Mouse (Mus musculus): ENCODE measurements at regions not wholly inside any gene's neighbourhood (a gene's known extent, or its start where the extent isn't known, plus 50 kb on each side); places are given as distances from the start of the nearest gene placed in this dataset.

DNA sequence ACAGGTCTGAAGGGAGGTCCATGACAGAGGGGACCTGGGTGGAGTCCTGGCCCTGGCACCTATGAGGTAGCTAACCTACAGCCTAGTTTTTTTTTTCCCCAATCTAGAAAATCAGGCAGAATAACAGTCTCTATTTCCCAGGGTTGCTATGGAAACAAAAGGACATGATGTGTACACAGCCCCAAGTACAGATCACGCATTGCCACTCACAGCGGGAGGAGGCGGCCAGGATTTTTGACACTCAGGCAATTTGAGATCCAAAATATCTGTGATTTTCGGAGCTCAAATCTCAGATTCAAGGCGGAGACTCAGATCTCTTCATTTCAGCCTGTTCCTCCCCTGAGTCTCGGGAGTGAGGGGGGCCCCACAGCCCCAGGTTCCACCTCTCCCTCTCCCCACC, 318.7 kb downstream of the Matn1 start:
- in situ Hi-C loops (cut with MboI, MseI): no loop called here

DNA sequence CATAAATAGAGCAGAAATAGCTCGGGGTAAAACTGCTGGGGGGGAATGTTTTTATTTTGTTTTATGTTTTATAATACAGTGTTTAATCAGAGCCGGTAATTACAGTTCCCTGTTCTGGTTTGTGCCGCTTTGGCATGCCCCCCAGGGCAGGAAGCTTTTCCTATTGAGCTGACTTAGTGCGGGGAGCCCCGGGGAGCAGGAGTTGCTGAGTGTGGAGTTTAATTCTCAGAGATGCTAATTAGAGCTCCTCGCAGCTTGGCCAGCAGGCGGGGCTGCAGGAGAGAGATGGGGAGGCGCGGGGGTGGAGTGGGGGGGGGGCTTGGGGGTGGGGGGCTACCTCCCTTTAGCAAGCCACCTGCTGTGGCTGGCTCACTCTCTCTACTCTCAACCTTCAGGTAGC, 322.6 kb downstream of the Matn1 start:
- in situ Hi-C loops (cut with MboI, MseI): no loop called here

DNA sequence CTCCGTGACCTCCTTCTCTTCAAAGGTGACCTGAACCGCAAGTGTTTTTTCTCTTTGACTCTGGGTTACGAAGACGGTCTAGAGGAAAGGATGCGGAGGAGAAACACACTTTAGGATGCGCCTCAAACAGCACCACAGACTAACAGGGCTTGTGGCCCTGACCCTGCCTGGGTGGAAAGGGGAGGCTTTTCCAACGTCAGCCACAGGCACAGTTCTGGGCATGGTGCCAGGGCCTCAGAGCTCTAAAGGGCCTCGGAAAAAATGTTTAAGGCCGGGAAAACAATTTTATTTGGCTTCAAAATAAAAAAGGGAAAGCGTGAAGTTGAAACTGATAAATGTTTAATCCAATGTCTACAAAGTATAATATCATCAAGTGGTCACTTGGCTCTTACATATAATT, 323.6 kb downstream of the Matn1 start:
- in situ Hi-C loops (cut with MboI, MseI): no loop called here

DNA sequence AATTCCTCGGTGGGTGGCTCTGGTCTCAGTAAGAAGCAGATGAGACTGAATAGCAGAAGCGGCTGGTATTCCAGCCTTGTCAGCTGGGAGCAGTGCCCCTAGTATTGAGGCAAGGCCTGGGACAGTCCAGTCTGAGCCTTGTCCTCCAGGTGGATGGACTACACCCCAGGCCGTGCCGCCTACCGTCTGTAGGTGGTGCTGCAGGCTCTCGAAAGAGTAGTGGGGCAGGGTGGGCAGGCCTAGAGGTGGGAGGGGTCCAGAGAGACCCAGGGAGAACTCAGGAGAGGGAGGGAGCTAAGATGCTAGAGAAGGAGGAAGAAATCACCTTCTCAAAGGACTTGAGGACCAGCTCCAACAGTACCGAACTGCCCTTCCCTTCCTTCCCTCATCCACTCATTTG, 326.0 kb downstream of the Matn1 start:
- in situ Hi-C loops (cut with MboI, MseI): no loop called here

DNA sequence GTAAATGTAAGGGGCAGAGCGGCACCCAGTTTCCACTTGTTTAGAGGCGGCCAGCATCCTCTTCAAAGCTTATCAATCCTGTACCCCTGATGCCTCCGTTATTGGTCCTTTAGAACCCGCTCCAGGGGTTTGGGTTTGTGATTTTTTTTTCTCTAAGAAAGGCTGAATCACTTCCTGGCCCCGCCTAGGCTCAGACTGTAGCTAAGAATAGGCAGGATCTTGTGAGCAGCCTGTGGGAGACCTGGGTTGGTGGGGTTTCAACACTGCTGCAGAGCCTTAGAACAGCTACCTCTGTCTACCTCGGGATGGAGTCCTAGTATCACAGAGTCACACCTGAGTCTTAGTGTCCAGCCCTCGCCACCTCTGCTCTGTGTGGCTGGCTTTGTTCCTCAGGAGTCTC, 327.9 kb downstream of the Matn1 start:
- in situ Hi-C loops (cut with MboI, MseI): no loop called here

DNA sequence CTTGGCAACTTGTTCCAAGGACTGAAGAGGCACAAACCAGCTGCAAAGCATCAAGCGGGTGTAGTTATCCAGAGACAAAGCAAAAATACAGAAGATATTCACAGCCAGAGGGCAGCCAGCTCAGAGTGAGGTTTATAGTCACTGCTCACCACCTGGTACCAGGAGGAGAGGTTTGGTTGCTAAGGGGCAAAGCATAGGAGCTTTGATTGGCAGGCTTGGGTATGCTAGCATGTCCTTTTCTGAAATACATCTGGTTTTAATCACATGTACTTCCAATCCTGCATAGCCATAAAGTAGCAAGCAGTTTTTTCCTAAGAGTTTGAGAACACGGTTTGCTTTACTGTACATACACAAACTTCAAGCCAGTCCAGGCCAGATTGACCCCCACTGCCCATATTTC, 349.4 kb downstream of the Matn1 start:
- in situ Hi-C loops (cut with MboI, MseI): loop anchor here in 1 of 2 experiments (25.0 kb wide), 1 partner anchor 906 kb away; no protein-coding TSS in a partner anchor

DNA sequence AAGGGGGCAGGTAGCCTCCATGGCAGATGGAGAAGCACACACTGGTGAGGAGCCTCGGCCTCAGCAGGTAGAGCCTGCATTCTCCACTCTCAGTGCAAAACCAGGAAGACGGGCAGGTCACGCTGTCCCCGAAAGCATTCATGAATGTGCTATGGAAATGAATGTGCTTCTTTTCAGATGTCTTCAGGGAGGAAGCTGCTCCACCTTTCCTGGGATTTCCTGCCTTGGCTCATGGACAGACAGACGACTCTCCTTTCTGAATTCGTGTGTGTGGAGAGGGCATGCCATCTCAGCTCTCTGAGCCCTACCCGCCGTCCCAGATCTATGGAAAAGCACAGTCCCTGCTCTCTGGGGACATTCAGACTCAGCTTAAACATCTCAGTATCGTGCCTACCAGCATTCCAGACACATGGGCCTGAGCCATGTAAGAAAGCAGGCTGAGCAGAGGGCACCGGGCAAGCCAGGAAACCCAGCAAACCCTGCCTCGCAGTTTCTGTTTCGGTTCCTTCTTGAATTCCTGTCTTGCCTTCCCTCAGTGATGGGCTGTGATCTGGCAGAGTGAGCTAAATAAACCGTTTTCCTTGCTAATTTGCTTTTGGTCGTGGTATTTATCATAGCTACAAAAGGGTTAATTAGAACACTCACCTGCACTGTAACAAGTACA, 354.0 kb downstream of the Matn1 start:
- in situ Hi-C loops (cut with MboI, MseI): loop anchor here in 1 of 2 experiments (25.0 kb wide), 1 partner anchor 911 kb away; no protein-coding TSS in a partner anchor

DNA sequence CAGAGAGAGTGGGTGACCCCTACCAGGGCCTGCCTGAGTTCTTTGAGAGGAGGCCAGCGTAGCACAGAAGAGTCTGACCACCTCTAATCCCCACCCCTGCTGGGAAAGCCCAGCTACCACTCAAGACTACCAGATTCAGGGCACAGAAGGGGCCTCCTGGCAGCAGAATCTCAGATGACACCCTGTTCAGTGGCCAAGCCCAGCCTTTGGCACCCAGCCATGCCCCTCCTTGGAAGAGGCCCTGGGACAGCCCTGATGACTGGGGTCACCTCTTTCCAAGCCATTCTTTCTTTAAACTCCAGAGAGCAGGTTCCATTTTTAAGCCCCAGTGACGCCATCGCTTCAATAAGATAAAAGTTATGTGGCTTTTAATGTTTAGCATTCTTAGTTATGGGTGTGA, 359.8 kb downstream of the Matn1 start:
- in situ Hi-C loops (cut with MboI, MseI): no loop called here

DNA sequence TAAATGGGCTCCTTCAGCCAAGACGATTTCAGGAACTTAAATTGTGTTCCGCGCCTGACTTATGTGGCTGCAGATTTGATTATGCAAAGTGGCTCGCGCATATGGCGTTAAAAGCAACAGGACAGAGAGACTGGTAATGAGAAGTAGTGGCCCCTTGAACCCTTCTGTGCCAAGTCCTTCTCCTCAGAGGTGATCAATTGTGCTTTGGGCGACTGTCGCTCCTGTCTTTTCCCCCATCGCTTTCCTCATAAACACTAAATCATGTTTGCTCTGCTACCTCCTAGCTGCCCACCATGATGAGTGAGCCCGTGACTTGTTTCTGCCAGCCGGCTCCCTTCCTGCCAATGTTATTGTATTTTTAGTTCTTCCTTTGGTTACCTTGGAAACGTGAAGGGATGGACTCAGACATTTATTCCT, 360.2 kb downstream of the Matn1 start:
- in situ Hi-C loops (cut with MboI, MseI): no loop called here

DNA sequence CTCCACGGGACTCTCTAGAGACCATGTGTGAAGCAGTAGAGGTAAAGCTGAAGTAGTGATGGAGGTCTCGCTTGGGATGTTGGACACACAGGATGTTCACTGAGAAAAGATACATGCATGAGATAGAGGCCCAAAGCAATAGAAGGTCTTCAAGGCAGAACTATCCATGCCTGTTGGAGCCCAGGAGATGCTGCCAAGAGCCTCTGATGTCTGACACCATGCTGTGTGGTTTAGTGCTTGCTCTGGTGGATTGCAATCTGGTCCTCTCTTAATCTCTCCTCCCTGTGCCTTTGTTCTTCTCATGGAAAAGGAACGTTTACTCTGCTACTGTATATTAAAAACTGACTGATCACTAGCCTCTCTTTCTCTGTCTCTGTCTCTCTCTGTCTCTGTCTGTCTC, 370.0 kb downstream of the Matn1 start:
- in situ Hi-C loops (cut with MboI, MseI): no loop called here

DNA sequence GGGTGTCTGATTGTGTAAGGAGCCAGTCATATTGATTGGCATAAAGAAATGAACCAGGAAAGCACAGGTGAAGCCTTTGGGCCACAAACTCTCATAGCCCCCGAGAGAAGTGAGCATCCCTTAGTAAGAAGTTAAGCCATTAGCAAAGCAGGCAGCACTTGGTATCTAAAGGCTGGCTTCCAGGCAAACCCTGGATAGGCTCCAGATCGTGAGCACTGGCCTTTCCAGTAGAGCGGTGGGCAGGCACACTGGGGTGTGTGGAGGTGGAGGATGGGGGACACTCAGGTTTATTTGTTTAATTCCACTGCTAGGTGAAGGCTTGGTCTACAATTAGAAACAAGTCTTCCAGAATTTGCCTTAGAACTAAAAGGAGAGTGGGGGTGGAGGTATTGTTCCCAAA, 371.9 kb downstream of the Matn1 start:
- in situ Hi-C loops (cut with MboI, MseI): no loop called here

DNA sequence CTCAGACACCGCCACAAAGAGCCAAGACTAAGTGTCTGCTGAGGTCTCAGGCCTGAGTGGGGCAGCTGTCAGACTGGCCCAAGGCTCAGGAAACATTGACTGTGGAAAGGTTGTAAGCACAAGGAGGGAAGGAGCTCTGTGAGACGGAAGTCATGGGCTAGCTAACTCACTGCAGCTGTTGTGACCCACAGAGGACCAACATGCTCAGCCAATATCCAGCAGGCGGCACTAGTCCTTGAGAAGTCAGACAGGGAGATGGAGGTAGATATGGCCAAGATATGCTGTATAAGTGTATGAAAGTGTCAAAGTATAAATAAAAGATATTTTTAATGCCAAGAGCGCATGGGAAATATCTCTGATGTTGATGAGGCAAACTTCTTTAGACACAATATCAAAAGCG, 378.1 kb downstream of the Matn1 start:
- in situ Hi-C loops (cut with MboI, MseI): no loop called here

DNA sequence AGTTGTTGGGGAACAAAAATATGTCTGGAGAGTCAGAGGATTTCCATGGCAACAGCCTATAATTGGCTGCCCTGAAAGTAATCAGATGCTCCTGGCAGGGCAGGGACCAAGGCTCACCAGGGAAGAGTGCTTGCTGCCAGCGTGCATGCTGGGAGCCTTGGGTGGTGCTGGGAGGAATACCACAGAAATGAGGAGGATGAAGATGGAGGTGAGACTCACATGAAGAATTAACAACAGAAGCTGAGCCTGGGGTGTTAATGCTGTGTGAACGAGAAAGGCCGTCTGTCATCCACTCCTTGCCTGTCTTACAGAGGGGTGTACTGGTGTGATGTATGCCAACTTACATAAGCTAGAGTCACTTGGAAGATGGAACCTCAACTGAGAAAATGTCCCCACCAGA, 380.3 kb downstream of the Matn1 start:
- in situ Hi-C loops (cut with MboI, MseI): no loop called here

DNA sequence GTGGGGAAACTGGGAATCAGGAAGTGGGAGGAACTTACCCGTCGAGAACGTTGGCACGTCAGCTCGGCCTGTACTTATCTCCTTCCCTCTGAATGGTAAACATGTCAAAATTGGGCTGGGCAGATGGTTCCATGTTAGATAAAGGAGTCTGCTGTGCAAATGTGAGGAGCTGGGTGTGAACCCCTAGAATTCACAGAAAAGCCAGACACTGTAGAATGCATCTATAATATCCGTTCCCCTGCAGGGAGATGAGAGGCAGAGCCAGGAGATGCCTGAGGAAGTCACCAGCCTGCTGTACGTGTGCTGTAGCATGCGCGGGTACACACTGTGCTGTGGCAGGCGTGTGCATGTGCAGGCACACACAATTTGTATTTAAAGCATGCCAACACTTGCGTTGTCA, 381.0 kb downstream of the Matn1 start:
- in situ Hi-C loops (cut with MboI, MseI): no loop called here

DNA sequence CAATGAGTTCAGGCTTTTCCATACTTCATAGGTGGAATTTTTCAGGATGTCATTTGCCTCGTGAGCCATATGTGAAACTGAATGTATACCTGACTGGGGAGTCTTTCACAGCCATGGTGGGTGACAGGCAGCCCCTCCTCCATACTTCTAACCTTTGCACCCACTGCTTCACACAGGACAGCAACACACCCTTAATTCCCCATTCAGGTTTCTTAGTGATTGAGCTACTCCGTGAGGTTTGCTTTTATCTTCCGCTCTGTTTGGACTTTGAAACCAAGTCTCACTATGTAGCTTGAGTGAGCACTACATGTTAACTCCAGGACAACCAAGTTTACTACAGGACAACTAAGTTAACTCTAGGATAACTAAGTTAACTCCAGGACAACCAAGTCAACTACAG, 381.4 kb downstream of the Matn1 start:
- in situ Hi-C loops (cut with MboI, MseI): no loop called here

DNA sequence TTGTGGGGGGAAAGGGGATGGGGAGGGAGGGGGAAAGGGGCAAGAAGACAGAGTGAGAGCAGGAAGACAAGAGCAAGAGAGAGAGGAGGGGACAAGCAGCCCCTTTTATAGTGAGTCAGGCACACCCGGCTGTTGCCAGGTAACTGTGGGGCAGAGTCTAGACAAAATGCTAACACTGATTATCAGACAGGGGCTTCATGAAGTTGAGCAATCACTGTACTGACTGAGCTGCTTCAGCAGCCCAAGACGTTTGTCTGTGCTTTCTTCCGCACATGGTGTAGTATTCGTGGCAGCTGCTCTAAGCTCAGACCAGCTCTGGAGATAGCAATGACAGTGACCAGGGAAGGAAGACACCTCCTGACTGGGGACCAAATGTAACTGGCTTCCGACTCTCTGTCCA, 385.2 kb downstream of the Matn1 start:
- in situ Hi-C loops (cut with MboI, MseI): no loop called here

DNA sequence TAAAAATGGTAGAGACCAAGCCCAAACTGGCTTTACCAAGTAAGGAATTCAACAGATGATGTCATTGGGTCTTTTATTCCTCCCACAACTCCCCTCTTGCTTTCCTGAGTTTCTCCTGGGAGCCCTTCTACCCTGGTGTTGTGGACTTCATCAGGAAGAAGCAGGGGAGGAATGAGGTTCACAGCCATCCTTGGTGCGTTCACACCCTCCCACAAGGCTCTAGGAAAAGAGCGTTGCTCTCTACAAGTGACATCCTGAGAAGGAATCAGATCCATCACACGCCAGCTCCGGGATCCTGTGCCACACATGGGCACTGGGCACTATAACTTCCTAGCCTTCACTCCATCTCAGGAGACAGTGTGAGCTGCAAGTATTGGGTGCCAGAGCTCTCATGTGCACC, 387.5 kb downstream of the Matn1 start:
- in situ Hi-C loops (cut with MboI, MseI): no loop called here

DNA sequence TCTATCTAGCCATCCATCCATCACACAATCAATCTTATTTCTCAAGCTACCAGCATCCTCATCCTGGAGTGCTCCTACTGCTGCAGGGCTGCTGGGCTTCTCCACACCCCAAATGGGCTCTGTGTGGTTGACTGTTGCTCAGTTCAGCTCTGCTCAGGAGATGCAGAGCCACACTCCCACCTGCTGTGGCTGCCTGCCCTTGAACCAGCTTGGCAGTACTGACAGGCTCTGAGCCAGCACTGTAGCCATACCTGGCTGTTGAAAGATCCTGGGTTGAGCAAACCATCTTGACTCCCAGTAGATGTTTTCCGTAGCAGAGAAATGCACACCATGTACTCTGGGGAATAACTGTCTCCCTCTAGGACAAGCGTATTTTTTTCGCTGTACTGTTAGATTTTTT, 392.6 kb downstream of the Matn1 start:
- in situ Hi-C loops (cut with MboI, MseI): no loop called here

DNA sequence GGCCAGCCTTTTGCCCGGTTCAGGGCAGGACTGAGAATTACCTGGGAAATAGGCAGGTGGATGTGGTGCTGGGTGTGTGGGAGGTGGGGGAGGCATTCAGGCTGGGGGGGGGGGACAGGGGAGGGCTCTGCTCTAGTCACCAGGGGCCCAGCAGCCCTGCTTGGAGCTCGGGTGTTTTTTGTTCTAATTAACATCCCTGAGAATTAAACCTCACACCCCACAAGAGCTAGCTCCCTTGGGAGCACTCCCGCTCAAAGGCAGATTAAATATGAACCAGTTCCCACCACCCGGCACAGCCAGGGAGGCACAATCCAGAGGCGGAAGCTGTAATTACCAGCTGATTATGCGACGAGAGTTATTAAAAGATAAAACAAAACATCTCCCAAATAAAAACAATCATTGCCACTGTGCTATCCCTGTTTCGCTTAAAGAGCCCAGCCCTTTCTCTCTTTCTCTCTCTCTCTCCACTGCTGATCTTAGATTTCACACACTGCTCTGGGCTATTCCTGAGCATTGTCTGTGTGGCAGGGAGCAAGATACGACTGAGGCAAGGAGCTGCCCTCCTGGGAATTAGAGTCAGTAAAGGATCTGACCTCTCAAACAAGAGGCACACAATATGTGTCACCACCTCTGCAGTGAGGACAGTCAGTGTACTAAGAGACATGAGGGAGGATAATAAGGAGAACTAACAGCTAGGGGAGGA, 397.0 kb downstream of the Matn1 start:
- in situ Hi-C loops (cut with MboI, MseI): no loop called here

DNA sequence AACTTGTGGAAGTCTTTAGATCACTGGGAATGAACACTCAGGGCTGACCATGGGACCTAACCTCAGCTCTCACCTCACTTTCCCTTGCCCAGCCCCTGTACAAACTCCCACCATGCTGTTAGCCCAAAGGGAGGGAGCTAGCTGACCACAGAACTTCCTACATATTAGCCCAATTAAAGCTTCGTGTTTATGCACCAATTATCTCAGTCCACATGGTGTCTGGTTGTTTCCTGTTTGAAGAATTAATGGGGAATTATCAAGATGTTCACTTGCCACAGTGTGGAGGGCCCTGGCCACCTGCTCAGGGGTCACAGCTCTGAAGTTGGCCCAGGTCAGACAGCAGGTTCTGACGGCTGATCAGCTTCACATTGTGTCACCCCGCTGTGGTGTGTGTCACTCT, 402.5 kb downstream of the Matn1 start:
- in situ Hi-C loops (cut with MboI, MseI): no loop called here

DNA sequence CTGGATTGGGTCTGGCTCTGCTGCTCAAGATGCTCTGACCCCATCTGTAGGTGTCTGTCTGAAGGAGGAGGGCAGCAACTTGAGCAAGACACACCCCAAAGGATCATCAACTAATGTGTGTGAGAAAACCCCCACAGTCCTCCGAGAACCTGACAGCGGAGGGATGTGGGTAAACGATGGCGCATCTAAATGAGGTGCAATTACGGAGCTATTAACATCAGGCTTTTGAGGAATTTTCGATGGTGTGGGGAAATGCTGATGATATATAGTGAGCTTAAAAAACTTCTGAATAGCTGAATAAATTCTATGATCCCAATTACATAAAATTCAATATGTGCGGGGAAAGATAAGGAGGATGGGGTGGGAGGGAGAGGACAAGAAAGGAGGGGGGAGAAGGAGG, 406.1 kb downstream of the Matn1 start:
- in situ Hi-C loops (cut with MboI, MseI): no loop called here

DNA sequence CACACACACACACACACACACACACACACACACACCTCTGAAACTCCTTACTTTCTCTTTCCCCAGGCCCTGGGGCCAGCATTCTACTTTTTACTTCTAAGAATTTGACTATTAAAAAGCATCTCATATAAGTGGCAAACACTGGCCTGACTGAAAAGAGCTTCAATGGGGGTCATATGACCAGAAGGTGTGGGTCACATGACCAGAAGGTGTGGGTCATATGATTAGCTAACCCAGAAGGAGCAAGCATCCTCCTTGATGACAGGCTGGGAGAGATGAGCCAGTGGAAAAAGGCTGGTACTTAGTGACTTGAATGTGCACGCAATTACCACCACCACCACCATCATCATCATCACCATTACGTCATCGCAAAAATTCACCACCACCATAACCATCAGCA, 410.7 kb downstream of the Matn1 start:
- in situ Hi-C loops (cut with MboI, MseI): no loop called here

DNA sequence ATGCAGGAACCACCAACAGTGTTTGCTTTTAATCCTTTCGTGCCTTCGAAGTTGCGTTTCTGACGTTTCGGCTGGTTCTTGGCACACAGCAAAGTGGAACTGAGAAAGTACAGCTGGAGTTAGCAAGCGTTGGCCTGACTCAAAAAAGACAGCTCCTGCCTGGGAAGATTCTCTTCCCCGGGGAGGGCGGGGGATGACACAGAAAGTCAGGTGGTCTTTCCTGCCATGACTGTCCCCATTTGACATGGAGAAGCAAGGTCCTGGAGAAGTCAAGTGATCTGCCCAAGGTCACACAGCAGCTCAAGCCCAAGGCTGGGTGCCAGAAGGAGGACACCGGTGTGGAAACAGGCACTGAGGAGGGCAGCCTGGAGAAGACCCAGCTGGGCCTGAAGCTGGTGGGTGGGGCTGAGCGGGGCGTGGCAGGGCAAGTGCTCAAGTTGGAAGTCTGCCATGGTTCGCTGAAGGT, 411.4 kb downstream of the Matn1 start:
- in situ Hi-C loops (cut with MboI, MseI): no loop called here
